Mouse (Mus musculus) ES-E14 (cell line): ENCODE measurements at regions not wholly inside any gene's neighbourhood (a gene's known extent, or its start where the extent isn't known, plus 50 kb on each side); places are given as distances from the start of the nearest gene placed in this dataset.

Experiments used
- CHD2 ChIP-seq: IDR thresholded peaks from 2 replicates; pipeline ENCODE4 v1.6.1; 2014; ENCODE audit warnings: mild to moderate bottlenecking, low read depth, low read length, inconsistent platforms
- HCFC1 ChIP-seq: IDR thresholded peaks from 2 replicates; pipeline ENCODE4 v1.6.1; 2012; ENCODE audit warnings: low read length, inconsistent platforms, borderline replicate concordance; ENCODE audit not compliant: insufficient read depth
- MAFK ChIP-seq: IDR thresholded peaks from 2 replicates; pipeline ENCODE4 v1.6.1; 2014; ENCODE audit warnings: mild to moderate bottlenecking, low read depth, low read length, inconsistent platforms; ENCODE audit not compliant: insufficient read depth
- ZC3H11A ChIP-seq: IDR thresholded peaks from 2 replicates; pipeline ENCODE4 v1.6.1; 2012; ENCODE audit warnings: low read depth, mild to moderate bottlenecking, inconsistent platforms, low read length, borderline replicate concordance
- ZNF384 ChIP-seq: IDR thresholded peaks from 2 replicates; pipeline ENCODE4 v1.6.1; 2012; ENCODE audit warnings: low read depth, low read length, inconsistent platforms

DNA sequence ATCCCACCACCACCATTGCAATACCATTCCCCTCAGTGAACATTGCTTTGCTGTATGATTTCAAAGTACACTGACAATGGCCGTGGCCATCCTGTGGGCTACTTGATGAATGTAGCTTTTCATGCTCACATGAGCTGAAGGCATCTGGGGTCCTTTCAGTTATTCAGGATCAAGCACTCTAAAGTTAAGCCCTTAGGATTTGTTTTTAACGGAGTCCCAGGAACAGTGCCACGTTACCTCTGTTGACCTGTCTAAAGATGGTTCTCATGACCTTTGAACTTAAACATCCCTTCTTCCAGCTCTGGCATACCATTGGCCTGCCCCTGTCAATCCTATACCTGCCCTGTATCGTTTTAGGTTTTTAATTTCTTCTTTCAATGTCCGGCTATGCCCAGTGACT lies 251.7 kb upstream of the Sall1 start:
- no peak for TF ChIP-seq MAFK
- TF ChIP-seq CHD2 = no peak
- TF ChIP-seq ZC3H11A = no peak
- no peak for TF ChIP-seq HCFC1
- no peak for TF ChIP-seq ZNF384
